Mouse (Mus musculus): Measurements from ENCODE around the gene Baiap2.

Gene Baiap2

GRCm38 (mm10) chr11:120046553-120047191, 104.1 kb downstream of the Baiap2 start, which contains the start of gene Aatk:
Aatk (minus strand) TSS chr11:120047167.
- no peak for DNase-seq

DNA sequence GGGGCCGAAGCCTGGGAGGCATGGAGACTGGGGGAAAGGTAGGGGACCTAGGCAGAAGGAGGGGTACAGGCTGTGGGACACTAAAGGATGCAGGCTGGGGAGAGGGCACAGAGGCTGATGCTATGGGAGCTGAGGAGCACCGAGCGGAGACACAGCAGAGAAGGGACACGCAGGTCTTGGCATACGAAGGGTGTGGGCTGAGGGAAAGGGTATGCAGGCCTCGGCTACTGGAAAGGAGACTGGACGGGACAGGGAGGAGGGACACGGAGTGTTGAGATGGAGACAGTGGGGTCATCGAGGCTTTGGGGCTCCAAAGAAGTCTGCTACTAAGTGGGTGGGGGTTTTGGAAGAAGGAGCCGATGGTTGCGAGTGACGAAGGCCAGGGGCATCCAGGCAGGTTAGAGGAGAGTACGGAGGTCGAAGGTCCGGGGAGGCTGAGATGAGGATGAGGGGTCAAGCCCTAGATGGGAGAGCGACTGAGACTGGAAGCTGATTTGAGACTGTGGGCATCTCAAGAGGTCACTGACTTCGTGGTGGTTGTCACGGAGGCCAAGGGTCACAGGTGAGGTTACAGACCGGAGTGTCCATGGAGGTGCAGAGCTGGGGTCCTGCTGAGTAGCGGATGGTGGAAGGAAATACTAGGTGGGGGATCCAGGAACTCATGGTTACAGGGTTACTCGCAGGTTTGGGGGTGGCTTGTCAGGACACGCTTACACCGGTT, 105.1 kb downstream of the Baiap2 start:
- no peak for DNase-seq

DNA sequence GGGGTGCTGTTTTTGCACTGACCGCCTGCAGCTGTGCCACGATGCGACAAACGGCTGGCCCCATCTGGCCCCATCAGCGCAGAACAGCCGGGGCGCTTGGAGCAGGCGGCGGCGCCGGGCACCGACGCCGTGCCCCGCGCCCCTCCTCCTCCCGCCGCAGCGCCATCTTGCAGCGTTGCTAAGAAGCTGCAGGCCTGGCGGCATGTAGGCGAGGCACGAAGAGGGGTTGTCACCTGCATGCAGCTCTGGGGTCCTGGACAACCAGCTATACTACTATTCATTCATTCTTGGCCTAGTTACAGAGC, 105.6 kb downstream of the Baiap2 start:
- no peak for DNase-seq

GRCm38 (mm10) chr11:120049067-120049466, 106.5 kb downstream of the Baiap2 start:
- no peak for DNase-seq

GRCm38 (mm10) chr11:120051124-120051811, 108.7 kb downstream of the Baiap2 start:
- DNase-seq: no peak

GRCm38 (mm10) chr11:120052274-120052673, 109.7 kb downstream of the Baiap2 start:
- no peak for DNase-seq

DNA sequence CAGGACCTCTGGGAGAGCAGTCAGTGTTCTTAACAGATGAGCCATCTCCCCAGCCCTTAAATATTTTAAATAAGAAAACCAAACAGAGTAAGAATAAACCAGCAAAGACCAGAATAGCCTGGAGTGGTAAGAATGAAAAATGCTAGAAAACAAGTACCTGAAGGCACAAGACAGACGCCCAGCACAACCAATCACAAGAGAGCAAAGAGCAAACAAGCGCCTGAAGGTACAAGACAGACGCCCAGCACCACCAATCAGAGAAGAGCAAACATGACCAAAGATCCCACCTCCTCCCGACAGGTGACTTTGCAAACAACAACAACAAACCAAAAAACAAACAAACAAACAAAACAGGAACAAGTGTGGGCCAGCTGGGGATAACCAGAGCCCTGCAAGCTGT, 111.3 kb downstream of the Baiap2 start:
- no peak for DNase-seq

DNA sequence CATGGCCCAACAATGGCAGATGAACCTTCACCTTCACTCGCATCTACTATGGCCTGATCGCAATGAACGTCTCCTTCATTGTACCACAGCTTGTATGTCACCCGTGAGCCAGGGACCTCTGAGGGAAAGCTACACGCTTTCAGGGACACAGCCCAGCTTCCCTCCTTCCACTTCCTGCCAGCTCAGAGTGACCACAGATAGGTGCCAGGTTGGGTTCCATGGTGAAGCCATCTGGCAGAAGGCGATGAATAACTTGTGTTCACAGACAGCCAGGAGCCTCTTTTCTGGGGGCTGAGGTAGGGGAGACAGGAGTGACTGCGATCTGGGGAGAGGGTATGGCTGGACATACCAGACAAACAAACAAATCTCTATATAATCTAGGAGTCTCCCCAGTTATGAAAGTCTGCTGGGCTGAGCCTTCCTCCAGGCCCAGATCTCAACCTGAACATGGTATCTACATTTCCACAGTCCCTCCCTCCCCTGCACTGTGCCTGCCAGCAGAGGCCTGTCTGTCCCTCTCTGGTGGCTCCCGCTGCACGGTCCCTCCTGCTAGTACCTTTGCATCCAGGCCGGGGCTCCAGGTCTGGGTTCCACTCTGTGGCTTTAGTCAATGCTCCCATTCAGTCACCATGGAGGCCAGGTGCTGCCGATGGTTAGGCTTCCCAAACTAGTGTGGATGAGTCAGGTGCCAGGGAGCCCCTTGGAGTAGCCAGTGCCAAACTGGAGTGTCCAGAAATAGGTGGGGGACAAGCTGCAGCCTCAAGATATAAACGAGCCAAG, 113.6 kb downstream of the Baiap2 start:
- no peak for DNase-seq

Measured in liver (tissue).